Mouse (Mus musculus) hindbrain, embryonic 13.5 days (tissue): ENCODE results near the gene Wscd2. TPM values are rescaled to one million over a fixed set of nuclear protein-coding genes. Genes with fewer than 3 reads are reported as not detected.
A peak's percentile ranks its signal among the peaks of the same experiment; 100 is the strongest.

Experiments used
- ATAC-seq: fragments of 200-750 bp; cut with Nextera tagmentation; 2 replicates; pipeline ENCODE4 v1.8.0; 2017; ENCODE audit warnings: moderate TSS enrichment; ENCODE audit not compliant: low FRiP score
- H3K27ac ChIP-seq: fragments of 300-500 bp; sonication (generic); 2 replicates; pipeline ENCODE4 v1.5.1; 2015; ENCODE audit warnings: inconsistent platforms, mild to moderate bottlenecking, moderate library complexity
- H3K27me3 ChIP-seq: fragments of 300-500 bp; sonication (generic); 2 replicates; pipeline ENCODE4 v1.6.1; 2015; ENCODE audit warnings: mild to moderate bottlenecking, inconsistent platforms
- H3K36me3 ChIP-seq: fragments of 300-500 bp; sonication (generic); 2 replicates; pipeline ENCODE4 v1.6.1; 2015; ENCODE audit warnings: mild to moderate bottlenecking, inconsistent platforms
- H3K4me1 ChIP-seq: fragments of 300-500 bp; sonication (generic); replicated peaks from 2 replicates; pipeline ENCODE4 v1.6.1; 2015; ENCODE audit warnings: inconsistent platforms
- H3K4me2 ChIP-seq: fragments of 300-500 bp; sonication (generic); 2 replicates; pipeline ENCODE4 v1.6.1; 2015; ENCODE audit warnings: inconsistent platforms, mild to moderate bottlenecking, moderate library complexity
- H3K4me3 ChIP-seq: fragments of 300-500 bp; sonication (generic); 2 replicates; pipeline ENCODE4 v1.5.1; 2015; ENCODE audit warnings: mild to moderate bottlenecking, inconsistent platforms
- H3K9ac ChIP-seq: fragments of 300-500 bp; sonication (generic); 2 replicates; pipeline ENCODE4 v1.6.1; 2015; ENCODE audit warnings: mild to moderate bottlenecking, inconsistent platforms
- H3K9me3 ChIP-seq: fragments of 300-500 bp; sonication (generic); 2 replicates; pipeline ENCODE4 v1.6.1; 2016; ENCODE audit warnings: inconsistent platforms
- WGBS: fragments of 180-500 bp; shearing (Covaris S2); methylation state at CpG from one replicate; pipeline ENCODE4 v1.1.7; 2015; 5-methylcytosine and 5-hydroxymethylcytosine counted together
- polyA plus RNA-seq: library from polyadenylated mRNA; unstranded; fragments of >200 nt; fragmentation: Nextera tagmentation; extraction: Ambion mirVana; gene quantifications from 2 replicates; pipeline ENCODE4 v1.2.1, GENCODE M21; 2015

Wscd2 gene
- polyA plus RNA-seq, 1 experiment from 2014 or later = 9.8 TPM

GRCm38 (mm10) chr5:113590010-113590640 is 100.0 kb downstream of the Wscd2 start:
- 0 out of 2 replicates have a peak, but pooled peaks cover 5% of the 10 kb centered on the region for H3K27me3 ChIP-seq
- no peak overlapping the region for H3K9ac ChIP-seq
- ATAC-seq = no peak
- H3K9me3 ChIP-seq = no peaks in the 10 kb centered on the region
- H3K4me2 ChIP-seq = no peak overlapping the region
- 76% methylated on average over 5 of the region's 5 CpGs for WGBS
- H3K27ac ChIP-seq = peak overlapping the region; percentile 89; the same call in 1 of the 2 replicates
- peaks cover 46% of the 10 kb centered on the region for H3K4me1 ChIP-seq
- H3K4me3 ChIP-seq = no peak overlapping the region
- no peaks in the 10 kb centered on the region; the same call in 1 of the 2 replicates for H3K36me3 ChIP-seq

- Histone ChIP-seq H3K27ac (peak overlapping the region; percentile 89), H3K27me3 (0 out of 2 replicates have a peak, but pooled peaks cover 5% of the 10 kb centered on the region), H3K4me3 (no peak overlapping the region), H3K9me3 (no peaks in the 10 kb centered on the region), H3K4me1 (peaks cover 46% of the 10 kb centered on the region), H3K36me3 (no peaks in the 10 kb centered on the region; the same call in 1 of the 2 replicates), H3K4me2 (no peak overlapping the region), H3K9ac (peak overlapping the region; percentile 6; the same call in 1 of the 2 replicates)
- WGBS = 0% methylated on average over 1 of the region's 3 CpGs
- ATAC-seq = peak; percentile 33
Observed at GRCm38 (mm10) chr5:113591166-113591565, 101.0 kb downstream of the Wscd2 start.

GRCm38 (mm10) chr5:113591751-113592230 is 101.7 kb downstream of the Wscd2 start:
- no peaks in the 10 kb centered on the region; the same call in 1 of the 2 replicates for H3K36me3 ChIP-seq
- 0 out of 2 replicates have a peak, but pooled peaks cover 5% of the 10 kb centered on the region for H3K27me3 ChIP-seq
- no peak overlapping the region for H3K4me2 ChIP-seq
- no peak overlapping the region for H3K4me3 ChIP-seq
- peak overlapping the region; percentile 89 for H3K27ac ChIP-seq
- WGBS = 4% methylated on average over 6 of the region's 6 CpGs
- peak; percentile 91 for ATAC-seq
- no peak overlapping the region for H3K9ac ChIP-seq
- H3K4me1 ChIP-seq = peaks cover 47% of the 10 kb centered on the region
- H3K9me3 ChIP-seq = no peaks in the 10 kb centered on the region

- H3K9ac ChIP-seq = no peak overlapping the region
- no peak for ATAC-seq
- H3K27me3 ChIP-seq = no peaks in the 10 kb centered on the region
- H3K9me3 ChIP-seq = no peaks in the 10 kb centered on the region
- no peaks in the 10 kb centered on the region for H3K36me3 ChIP-seq
- peaks cover 49% of the 10 kb centered on the region for H3K4me1 ChIP-seq
- H3K27ac ChIP-seq = no peak overlapping the region
- WGBS = 92% methylated on average over 6 of the region's 6 CpGs
- H3K4me3 ChIP-seq = no peak overlapping the region
- H3K4me2 ChIP-seq = no peak overlapping the region
Observed at GRCm38 (mm10) chr5:113593911-113594705, 104.0 kb downstream of the Wscd2 start.

GRCm38 (mm10) chr5:113596252-113596651 is 106.1 kb downstream of the Wscd2 start:
- no peak overlapping the region for H3K9ac ChIP-seq
- H3K36me3 ChIP-seq = no peaks in the 10 kb centered on the region
- H3K4me2 ChIP-seq = no peak overlapping the region
- no peak overlapping the region for H3K4me3 ChIP-seq
- 83% methylated on average over 9 of the region's 9 CpGs for WGBS
- H3K4me1 ChIP-seq = peaks cover 41% of the 10 kb centered on the region
- H3K27me3 ChIP-seq = no peaks in the 10 kb centered on the region
- ATAC-seq = no peak
- no peak overlapping the region for H3K27ac ChIP-seq
- no peaks in the 10 kb centered on the region for H3K9me3 ChIP-seq

- Histone ChIP-seq H3K4me2 (no peak overlapping the region), H3K36me3 (no peaks in the 10 kb centered on the region), H3K4me1 (peaks cover 37% of the 10 kb centered on the region), H3K27me3 (no peaks in the 10 kb centered on the region), H3K4me3 (no peak overlapping the region), H3K9me3 (no peaks in the 10 kb centered on the region), H3K9ac (no peak overlapping the region), H3K27ac (peak overlapping the region; percentile 58; the same call in 1 of the 2 replicates)
- ATAC-seq = no peak
- 65% methylated on average over 9 of the region's 9 CpGs for WGBS
Observed at GRCm38 (mm10) chr5:113596780-113597353, 106.7 kb downstream of the Wscd2 start.

- Histone ChIP-seq H3K9me3 (no peaks in the 10 kb centered on the region), H3K27ac (peak overlapping the region; percentile 59)
Observed at GRCm38 (mm10) chr5:113600181-113600580, 110.0 kb downstream of the Wscd2 start.

GRCm38 (mm10) chr5:113600803-113601202 is 110.7 kb downstream of the Wscd2 start:
- no peak overlapping the region for H3K9ac ChIP-seq
- 70% methylated on average over 4 of the region's 4 CpGs for WGBS
- peak overlapping the region; percentile 41; the same call in 1 of the 2 replicates for H3K27ac ChIP-seq
- no peaks in the 10 kb centered on the region for H3K9me3 ChIP-seq
- H3K36me3 ChIP-seq = no peaks in the 10 kb centered on the region
- no peak for ATAC-seq
- peaks cover 27% of the 10 kb centered on the region; the same call in 1 of the 2 replicates for H3K4me1 ChIP-seq
- no peak overlapping the region for H3K4me2 ChIP-seq
- H3K27me3 ChIP-seq = no peaks in the 10 kb centered on the region
- no peak overlapping the region for H3K4me3 ChIP-seq

More at GRCm38 (mm10) chr5:113600181-113600580, 110.0 kb downstream of the Wscd2 start:
- peaks cover 27% of the 10 kb centered on the region; the same call in 1 of the 2 replicates for H3K4me1 ChIP-seq
- no peaks in the 10 kb centered on the region for H3K36me3 ChIP-seq
- 71% methylated on average over 3 of the region's 3 CpGs for WGBS
- H3K4me2 ChIP-seq = no peak overlapping the region
- ATAC-seq = no peak
- H3K4me3 ChIP-seq = no peak overlapping the region
- H3K9ac ChIP-seq = no peak overlapping the region
- H3K27me3 ChIP-seq = no peaks in the 10 kb centered on the region

GRCm38 (mm10) chr5:113603471-113603870 is 113.3 kb downstream of the Wscd2 start:
- no peak overlapping the region for H3K4me2 ChIP-seq
- no peaks in the 10 kb centered on the region for H3K36me3 ChIP-seq
- 0 out of 2 replicates have a peak overlapping the region, but pooled peaks have one; percentile 18 for H3K27ac ChIP-seq
- H3K4me1 ChIP-seq = peaks cover 31% of the 10 kb centered on the region
- ATAC-seq = no peak
- H3K4me3 ChIP-seq = no peak overlapping the region
- H3K9ac ChIP-seq = no peak overlapping the region
- H3K9me3 ChIP-seq = no peaks in the 10 kb centered on the region
- 72% methylated on average over 9 of the region's 9 CpGs for WGBS
- no peaks in the 10 kb centered on the region for H3K27me3 ChIP-seq

- Histone ChIP-seq H3K27me3 (no peaks in the 10 kb centered on the region), H3K4me1 (peaks cover 41% of the 10 kb centered on the region), H3K4me2 (no peak overlapping the region), H3K4me3 (no peak overlapping the region), H3K9me3 (no peaks in the 10 kb centered on the region), H3K27ac (no peak overlapping the region), H3K36me3 (no peaks in the 10 kb centered on the region), H3K9ac (no peak overlapping the region)
- 85% methylated on average over 4 of the region's 4 CpGs for WGBS
- ATAC-seq = no peak
Observed at GRCm38 (mm10) chr5:113604758-113605157, 114.6 kb downstream of the Wscd2 start.

GRCm38 (mm10) chr5:113606121-113606520 is 116.0 kb downstream of the Wscd2 start:
- H3K9me3 ChIP-seq = no peaks in the 10 kb centered on the region
- no peaks in the 10 kb centered on the region for H3K36me3 ChIP-seq
- no peak overlapping the region for H3K27ac ChIP-seq
- no peak overlapping the region for H3K4me3 ChIP-seq
- H3K4me1 ChIP-seq = peaks cover 46% of the 10 kb centered on the region
- WGBS = 80% methylated on average over 3 of the region's 3 CpGs
- no peak overlapping the region for H3K4me2 ChIP-seq
- no peak for ATAC-seq
- H3K27me3 ChIP-seq = no peaks in the 10 kb centered on the region
- H3K9ac ChIP-seq = no peak overlapping the region
